Mouse (Mus musculus) heart, adult 2 months (tissue): ENCODE results near the gene Ppm1h.

Experiments
- CTCF ChIP-seq: fragments of 200-600 bp; IDR thresholded peaks from 2 replicates; pipeline ENCODE4 v1.8.1; 2022; ENCODE audit warnings: antibody characterized with exemption, mild to moderate bottlenecking, moderate library complexity
- EP300 ChIP-seq: fragments of 200-500 bp; IDR thresholded peaks from 2 replicates; pipeline ENCODE4 v1.6.1; 2011; ENCODE audit warnings: low read depth, low read length, control low read depth; ENCODE audit not compliant: insufficient read depth
- POLR2A ChIP-seq: fragments of 200-500 bp; IDR thresholded peaks from 2 replicates; pipeline ENCODE4 v1.6.1; 2011; ENCODE audit warnings: mild to moderate bottlenecking, low read depth, low read length, control low read depth; ENCODE audit not compliant: insufficient read depth

DNA sequence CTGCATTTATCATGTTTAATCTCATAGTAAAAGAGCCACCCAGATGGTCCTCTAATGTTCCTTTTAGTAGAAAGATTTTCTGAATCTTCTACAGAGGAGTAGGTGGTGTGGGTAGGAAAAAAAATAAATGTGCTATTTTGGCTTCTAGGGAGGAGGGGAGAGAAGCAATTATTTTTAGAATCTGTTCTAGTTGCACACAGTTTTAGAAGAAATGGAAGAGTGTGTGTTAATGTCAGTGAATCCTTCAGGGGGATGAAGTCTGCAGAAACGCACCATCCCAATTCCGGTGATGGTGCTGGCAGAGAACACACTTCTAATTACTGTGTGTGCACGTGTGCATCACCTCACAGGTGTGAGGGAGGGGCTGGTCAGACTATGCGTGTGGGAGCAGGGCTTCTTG, 129.6 kb downstream of the Ppm1h start:
- TF ChIP-seq CTCF (no peak), EP300 (no peak), POLR2A (no peak)
